9 mouse cellular contexts compared by ENCODE assay signal in the genomic region with DNA sequence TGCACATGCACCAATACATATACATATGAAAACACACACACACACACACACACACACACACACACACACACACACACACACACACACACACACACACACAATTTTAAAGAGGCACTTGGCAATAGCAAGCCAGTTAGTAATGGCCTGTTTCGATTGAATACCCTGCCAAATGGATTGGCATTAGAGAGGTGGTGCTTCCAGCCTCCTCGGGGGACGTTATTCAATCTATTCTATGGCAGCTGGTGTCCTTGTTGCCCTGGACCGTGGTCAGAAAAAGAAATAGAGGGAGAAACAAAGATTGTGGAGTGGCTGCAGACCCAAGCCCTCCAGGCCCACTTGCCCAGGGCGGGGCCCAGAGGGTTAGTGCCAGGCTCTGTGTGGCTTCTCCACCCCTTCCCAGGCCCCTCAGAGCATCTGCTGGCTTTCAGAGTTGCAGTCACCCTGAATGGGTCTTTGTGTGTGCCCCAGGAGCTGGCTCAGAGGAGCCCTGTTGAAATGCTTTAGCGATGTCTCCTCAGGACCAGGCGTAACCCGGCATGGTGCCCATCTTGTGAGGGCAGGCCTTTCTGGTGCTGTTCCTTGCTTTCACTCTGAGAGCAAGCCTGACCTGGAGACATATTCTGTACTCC.
DNase-seq lines count a peak whose midpoint lies in the region; ATAC-seq and TF ChIP-seq lines count a peak whose summit lies in the region.
"Had no signal": no experiment of that assay in that cellular context is flagged by ENCODE, and none has a peak within 500 bp of the region (broad histone marks: within the 10 kb centered on the region; RNA-seq: fewer than 3 reads in every experiment).

No protein-coding gene starts in this region.

- H3K27ac ChIP-seq in stomach, embryonic 15.5 days: no peak overlapping the region
- H3K27ac ChIP-seq in thymus, adult 2 months (ENCODE audit: control insufficient read depth, insufficient read depth, low read length): no peak overlapping the region
- H3K27ac ChIP-seq: liver, embryonic 14.5 days had no signal

- 76% methylated on average over 8 of the region's 8 CpGs for WGBS in stomach, embryonic 15.5 days
- 92% methylated on average over 8 of the region's 8 CpGs for WGBS in thymus, adult 2 months

- no peaks in the 10 kb centered on the region for H3K4me1 ChIP-seq in stomach, embryonic 15.5 days
- H3K4me1 ChIP-seq in thymus, adult 2 months (replicated peaks; ENCODE audit: control insufficient read depth, insufficient read depth, low read length): no peaks in the 10 kb centered on the region

- H3K27me3 ChIP-seq in stomach, embryonic 15.5 days (replicated peaks): no peaks in the 10 kb centered on the region
- H3K27me3 ChIP-seq in thymus, adult 2 months (ENCODE audit: control insufficient read depth, insufficient read depth, low read length): no peaks in the 10 kb centered on the region

- no peak overlapping the region for H3K4me3 ChIP-seq in stomach, embryonic 15.5 days (replicated peaks)
- H3K4me3 ChIP-seq in thymus, adult 2 months (ENCODE audit: control insufficient read depth, insufficient read depth, low read length): no peak overlapping the region

- no peak overlapping the region for H3K9ac ChIP-seq in stomach, embryonic 15.5 days
- H3K9ac ChIP-seq: liver, embryonic 14.5 days had no signal

- no peaks in the 10 kb centered on the region for H3K36me3 ChIP-seq in stomach, embryonic 15.5 days
- H3K36me3 ChIP-seq in thymus, adult 2 months (ENCODE audit: control insufficient read depth, insufficient read depth, low read length): no peaks in the 10 kb centered on the region

- TF ChIP-seq POLR2A in thymus, adult 2 months (IDR thresholded peaks at IDR 0.05; ENCODE audit: control insufficient read depth, extremely low read depth, insufficient read depth, low read length, poor library complexity): no peak

- ATAC-seq in stomach, embryonic 15.5 days (ENCODE audit: insufficient read depth, low FRiP score, low read depth): peak; percentile 50; the same call in 1 of the 2 replicates

- no peak for TF ChIP-seq CTCF in thymus, adult 2 months (IDR thresholded peaks at IDR 0.05; ENCODE audit: borderline replicate concordance, control insufficient read depth, extremely low read depth, insufficient read depth, low read length, poor library complexity)

- DNase-seq in gastrocnemius, postnatal 14 days: peak; percentile 47
- DNase-seq in gastrocnemius, postnatal 36 days: no peak
- peak; percentile 20 to 50 for DNase-seq in gastrocnemius, postnatal 4 days (ENCODE audit: low spot score in 2 of 2)
- peak; percentile 45 to 60 for DNase-seq in left cerebral cortex, postnatal 25 days (ENCODE audit: low spot score in 2 of 2)
- no peak for DNase-seq in kidney, postnatal 4 days
- DNase-seq in thymus, adult 2 months: no peak
- no peak for DNase-seq in lung, postnatal 36 days

- intact Hi-C loops in gastrocnemius, postnatal 14 days (cut with DNase I; ENCODE audit: low total_unique reads): loop anchor here (5.0 kb wide), 1 partner anchor 237 kb away; no protein-coding TSS in a partner anchor
- intact Hi-C loops in gastrocnemius, postnatal 36 days (cut with DNase I): no loop called here
- intact Hi-C loops in left cerebral cortex, postnatal 25 days (cut with DNase I): no loop called here

- H3K9me3 ChIP-seq in stomach, embryonic 15.5 days: no peaks in the 10 kb centered on the region

- no peak overlapping the region for H3K4me2 ChIP-seq in stomach, embryonic 15.5 days

Comparison
In these comparisons a context has a peak if more than half of its experiments do, and no peak if none do; other contexts are left out.
1. DNase-seq: peak in gastrocnemius, postnatal 14 days (single experiment), gastrocnemius, postnatal 4 days (2 of 2) and left cerebral cortex, postnatal 25 days (2 of 2); none in gastrocnemius, postnatal 36 days (0 of 2), kidney, postnatal 4 days (0 of 2), thymus, adult 2 months (single experiment) and lung, postnatal 36 days (single experiment).